Mouse (Mus musculus) liver, embryonic 12.5 days (tissue): ENCODE results near the gene Ppp1r16b. TPM values are rescaled to one million over a fixed set of nuclear protein-coding genes. Genes with fewer than 3 reads are reported as not detected.

Experiments used
- ATAC-seq: fragments of 200-750 bp; cut with Nextera tagmentation; 2 replicates; pipeline ENCODE4 v1.8.0; 2017; ENCODE audit warnings: moderate number of reproducible peaks, mild to moderate bottlenecking, moderate library complexity
- H3K27ac ChIP-seq: fragments of 300-500 bp; sonication (generic); 2 replicates; pipeline ENCODE4 v1.5.1; 2016; ENCODE audit warnings: mild to moderate bottlenecking
- H3K27me3 ChIP-seq: fragments of 300-500 bp; sonication (generic); replicated peaks from 2 replicates; pipeline ENCODE4 v1.6.1; 2016; ENCODE audit warnings: mild to moderate bottlenecking, moderate library complexity
- H3K36me3 ChIP-seq: fragments of 300-500 bp; sonication (generic); 2 replicates; pipeline ENCODE4 v1.6.1; 2016; ENCODE audit warnings: mild to moderate bottlenecking, moderate library complexity
- H3K4me1 ChIP-seq: fragments of 300-500 bp; sonication (generic); 2 replicates; pipeline ENCODE4 v1.6.1; 2016
- H3K4me2 ChIP-seq: fragments of 300-500 bp; sonication (generic); 2 replicates; pipeline ENCODE4 v1.6.1; 2016; ENCODE audit warnings: mild to moderate bottlenecking, moderate library complexity
- H3K4me3 ChIP-seq: fragments of 300-500 bp; sonication (generic); 2 replicates; pipeline ENCODE4 v1.5.1; 2016; ENCODE audit warnings: mild to moderate bottlenecking, moderate library complexity
- H3K9ac ChIP-seq: fragments of 300-500 bp; sonication (generic); 2 replicates; pipeline ENCODE4 v1.6.1; 2016; ENCODE audit warnings: mild to moderate bottlenecking, moderate library complexity
- H3K9me3 ChIP-seq: fragments of 300-500 bp; sonication (generic); replicated peaks from 2 replicates; pipeline ENCODE4 v1.6.1; 2016; ENCODE audit warnings: mild to moderate bottlenecking, moderate library complexity
- WGBS: fragments of 180-500 bp; shearing (Covaris S2); methylation state at CpG from one replicate; pipeline ENCODE4 v1.1.7; 2016; ENCODE audit not compliant: insufficient replicate concordance; 5-methylcytosine and 5-hydroxymethylcytosine counted together
- polyA plus RNA-seq: library from polyadenylated mRNA; unstranded; fragments of >200 nt; fragmentation: Nextera tagmentation; extraction: Ambion mirVana; gene quantifications from 2 replicates; pipeline ENCODE4 v1.2.1, GENCODE M21; 2016

Ppp1r16b gene
- polyA plus RNA-seq, result 1.9 and 2.0 TPM in 2 replicates

DNA sequence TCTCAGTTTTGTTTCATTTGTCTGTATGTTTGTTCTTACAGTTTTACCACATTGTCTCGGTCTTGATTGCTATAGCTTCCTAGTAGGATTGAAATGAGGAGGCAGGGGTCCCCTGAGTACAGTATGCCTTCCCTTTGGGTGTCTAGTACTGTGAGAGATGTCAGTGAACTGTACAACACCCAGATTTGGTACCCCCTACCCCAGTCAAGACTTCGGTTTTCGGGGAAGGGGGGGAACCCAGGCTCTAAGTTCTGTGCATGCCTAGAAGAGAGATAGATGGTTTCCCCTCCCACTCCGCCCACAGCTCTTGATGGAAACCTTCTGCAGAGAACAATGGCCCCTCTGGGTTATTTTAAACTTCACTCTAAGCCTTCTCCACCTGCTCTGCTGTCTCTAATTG lies at the start of gene Ppp1r16b:
TSS of gene Ppp1r16b (plus strand) at position 301 of the 400 bp plus-strand sequence.
- Histone ChIP-seq H3K4me2 (no peak within 1 kb of the TSS), H3K27ac (no peak within 1 kb of the TSS), H3K9me3 (no peaks in the 10 kb centered on the region), H3K27me3 (peaks cover 60% of the 10 kb centered on the region), H3K9ac (no peak within 1 kb of the TSS), H3K36me3 (no peaks in the 10 kb centered on the region), H3K4me1 (peaks cover 7% of the 10 kb centered on the region; the same call in 1 of the 2 replicates), H3K4me3 (no peak within 1 kb of the TSS)
- ATAC-seq, result no peak
- WGBS, result 32% methylated on average over 4 of the region's 4 CpGs

DNA sequence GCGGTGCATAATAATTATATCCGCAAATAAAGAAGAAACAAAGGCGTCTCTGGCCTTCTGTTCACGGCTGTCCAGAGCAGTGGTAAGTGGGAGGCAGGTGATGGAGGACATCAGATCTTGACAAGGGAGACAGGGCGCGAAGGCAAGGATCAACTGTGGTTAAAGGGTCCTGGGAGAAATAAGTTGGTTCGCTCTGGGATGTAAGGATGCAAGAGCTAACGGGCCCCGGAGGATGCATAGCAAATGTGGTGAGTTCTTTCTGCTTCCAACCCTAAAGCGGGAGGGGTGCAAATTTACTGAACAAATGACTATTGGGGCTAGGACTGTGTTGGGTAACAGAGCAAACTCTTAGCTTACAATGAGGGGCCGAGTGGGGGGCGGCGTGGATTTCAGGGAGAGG lies 49.5 kb upstream of the Ppp1r16b start:
- ATAC-seq, result no peak
- H3K4me2 ChIP-seq, result no peak overlapping the region
- peaks cover 18% of the 10 kb centered on the region for H3K4me1 ChIP-seq
- no peaks in the 10 kb centered on the region for H3K9me3 ChIP-seq
- H3K9ac ChIP-seq, result no peak overlapping the region
- no peaks in the 10 kb centered on the region for H3K36me3 ChIP-seq
- H3K4me3 ChIP-seq, result no peak overlapping the region
- peaks cover 100% of the 10 kb centered on the region for H3K27me3 ChIP-seq
- 8% methylated on average over 13 of the region's 13 CpGs for WGBS
- no peak overlapping the region for H3K27ac ChIP-seq

DNA sequence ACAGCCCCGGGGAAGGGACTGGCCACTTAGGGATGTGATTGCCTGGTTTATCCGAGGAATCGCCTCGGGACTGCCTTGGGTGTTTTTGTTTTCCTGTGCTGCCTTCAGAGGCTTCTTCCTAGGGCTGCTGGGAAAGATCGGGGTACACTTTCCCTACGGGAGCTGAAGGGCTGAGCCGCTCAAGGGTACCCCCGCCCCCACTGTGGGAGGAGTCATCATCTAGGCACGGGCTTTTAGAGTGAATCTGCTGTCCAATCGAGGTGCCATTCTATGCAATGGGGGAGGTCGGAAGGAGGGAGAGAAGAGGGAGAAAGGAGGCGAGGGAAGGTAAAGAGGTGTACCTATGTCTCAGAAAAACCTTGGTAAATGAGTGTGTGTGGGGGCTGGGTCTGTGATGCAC lies 48.9 kb upstream of the Ppp1r16b start:
- WGBS, result 3% methylated on average over 12 of the region's 12 CpGs
- H3K4me2 ChIP-seq, result no peak overlapping the region
- H3K4me1 ChIP-seq, result peaks cover 12% of the 10 kb centered on the region; the same call in 1 of the 2 replicates
- H3K36me3 ChIP-seq, result no peaks in the 10 kb centered on the region
- ATAC-seq, result no peak
- H3K27ac ChIP-seq, result no peak overlapping the region
- peaks cover 100% of the 10 kb centered on the region for H3K27me3 ChIP-seq
- no peaks in the 10 kb centered on the region for H3K9me3 ChIP-seq
- no peak overlapping the region for H3K9ac ChIP-seq
- no peak overlapping the region for H3K4me3 ChIP-seq

DNA sequence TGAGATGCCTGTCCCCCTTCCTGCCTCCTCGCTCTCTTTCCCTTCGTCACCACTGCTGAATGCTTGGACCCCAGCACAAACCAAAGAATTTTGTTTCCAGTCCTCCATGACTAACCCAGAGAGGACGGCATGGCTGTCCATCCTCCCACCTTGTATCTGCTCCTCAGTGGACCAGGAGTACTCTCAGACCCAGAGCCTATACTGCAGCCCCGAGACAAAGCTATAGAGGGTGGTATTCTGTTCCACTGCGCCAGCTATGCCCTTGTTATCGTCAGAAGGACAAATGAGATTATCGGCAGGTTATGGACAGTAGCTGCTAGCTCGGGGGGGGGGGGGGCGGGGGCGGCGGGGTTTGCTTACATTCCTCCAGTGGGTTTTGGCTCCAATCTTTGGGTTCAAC lies 48.4 kb upstream of the Ppp1r16b start:
- Histone ChIP-seq H3K27ac (no peak overlapping the region), H3K36me3 (no peaks in the 10 kb centered on the region), H3K27me3 (peaks cover 100% of the 10 kb centered on the region), H3K4me2 (no peak overlapping the region), H3K4me3 (no peak overlapping the region), H3K9ac (no peak overlapping the region), H3K4me1 (peaks cover 12% of the 10 kb centered on the region; the same call in 1 of the 2 replicates), H3K9me3 (no peaks in the 10 kb centered on the region)
- 8% methylated on average over 11 of the region's 11 CpGs for WGBS
- no peak for ATAC-seq

DNA sequence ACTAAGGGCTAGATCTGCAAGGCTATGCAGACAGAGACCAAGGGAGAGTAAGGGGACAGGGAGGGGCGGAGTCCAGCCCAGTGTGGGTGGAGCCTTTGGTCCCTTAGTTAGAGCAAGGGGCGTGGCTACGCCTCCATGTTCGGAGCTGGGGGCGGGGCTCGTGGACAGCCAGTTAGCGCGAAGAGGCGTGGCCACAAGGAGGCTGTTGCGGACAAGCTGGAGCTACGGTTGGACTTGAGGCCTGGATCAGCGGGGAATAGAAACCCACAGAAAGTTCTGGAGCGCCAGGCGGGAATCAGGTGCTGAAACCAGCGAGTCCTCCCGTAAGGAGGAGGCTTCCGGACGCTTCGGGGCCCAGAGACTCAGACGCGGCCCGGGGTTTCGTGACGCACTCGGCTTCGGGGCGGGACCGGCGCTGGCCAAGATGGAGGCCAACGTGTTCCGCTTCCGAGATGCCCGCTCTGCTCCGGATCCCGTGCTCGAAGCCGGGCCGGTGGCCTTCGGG lies 40.4 kb upstream of the Ppp1r16b start, which contains the start of gene Actr5:
TSS of gene Actr5 (plus strand) at position 171 of the 505 bp plus-strand sequence.
- peaks cover 34% of the 10 kb centered on the region for H3K36me3 ChIP-seq
- H3K27me3 ChIP-seq, result peaks cover 25% of the 10 kb centered on the region
- peak within 1 kb of the TSS; percentile 85 for H3K9ac ChIP-seq
- H3K27ac ChIP-seq, result peak within 1 kb of the TSS; percentile 79
- H3K9me3 ChIP-seq, result no peaks in the 10 kb centered on the region
- under 1% methylated on average over 39 of the region's 39 CpGs for WGBS
- peaks cover 35% of the 10 kb centered on the region for H3K4me1 ChIP-seq
- H3K4me3 ChIP-seq, result peak within 1 kb of the TSS; percentile 96
- peak; percentile 89 for ATAC-seq
- peak within 1 kb of the TSS; percentile 77 for H3K4me2 ChIP-seq

DNA sequence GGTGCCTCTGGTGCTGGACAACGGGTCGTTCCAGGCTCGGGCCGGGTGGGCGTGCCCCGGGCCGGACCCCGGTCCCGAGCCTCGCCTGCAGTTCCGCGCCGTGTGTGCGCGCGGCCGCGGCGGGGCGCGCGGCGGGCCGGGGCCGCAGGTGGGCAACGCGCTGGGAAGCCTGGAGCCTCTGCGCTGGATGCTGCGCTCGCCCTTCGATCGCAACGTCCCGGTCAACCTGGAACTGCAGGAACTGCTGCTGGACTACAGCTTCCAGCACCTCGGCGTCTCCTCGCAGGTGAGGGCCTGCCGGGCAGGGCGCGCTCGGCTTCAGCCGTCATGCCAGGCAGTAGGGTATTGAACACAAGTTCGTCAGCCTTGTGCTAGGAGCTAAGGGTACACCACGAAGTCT lies 40.0 kb upstream of the Ppp1r16b start:
- ATAC-seq, result peak; percentile 65
- Histone ChIP-seq H3K9me3 (no peaks in the 10 kb centered on the region), H3K27ac (peak overlapping the region; percentile 79), H3K9ac (peak overlapping the region; percentile 85), H3K36me3 (peaks cover 38% of the 10 kb centered on the region), H3K4me2 (peak overlapping the region; percentile 77), H3K4me1 (peaks cover 35% of the 10 kb centered on the region), H3K27me3 (peaks cover 20% of the 10 kb centered on the region), H3K4me3 (peak overlapping the region; percentile 96)
- under 1% methylated on average over 44 of the region's 44 CpGs for WGBS

DNA sequence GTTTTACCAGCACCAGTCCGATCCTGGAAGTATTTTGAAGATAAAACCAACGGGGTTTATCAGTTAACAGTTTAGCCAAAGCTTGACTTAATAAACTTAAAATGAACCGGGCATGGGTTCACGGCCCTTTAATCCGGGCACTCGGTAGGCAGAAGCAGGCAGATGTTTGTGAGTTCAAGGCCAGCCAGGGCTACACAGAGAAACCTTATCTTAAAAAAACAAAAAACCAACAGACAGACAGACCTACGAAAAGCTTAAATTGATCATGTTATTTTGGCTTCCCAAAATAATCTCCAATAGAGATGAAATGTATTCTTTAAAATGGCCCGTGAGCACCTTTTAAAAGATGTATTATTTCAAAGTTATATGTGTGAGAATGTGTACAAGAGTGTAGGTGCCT lies 39.5 kb upstream of the Ppp1r16b start:
- no peak overlapping the region for H3K27ac ChIP-seq

DNA sequence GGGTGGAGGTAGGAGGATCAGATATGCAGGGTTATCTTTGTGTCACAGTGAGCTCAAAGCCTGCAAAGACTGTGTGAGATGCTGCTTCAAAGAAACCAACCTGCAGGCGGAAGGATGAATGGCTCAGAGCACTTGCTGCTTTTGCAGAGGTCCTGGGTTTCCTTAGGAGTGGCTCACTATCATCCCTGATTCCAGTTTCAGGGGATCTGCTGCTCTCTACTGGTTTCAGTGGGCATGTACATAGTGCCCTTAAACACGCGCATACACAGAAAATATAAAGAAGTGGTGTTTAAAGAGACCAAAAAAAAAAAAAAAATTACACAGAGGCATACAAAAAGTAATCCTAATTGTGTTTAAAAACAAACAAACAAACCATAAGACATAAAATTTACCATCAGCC lies 36.3 kb upstream of the Ppp1r16b start:
- Histone ChIP-seq H3K9ac (no peak overlapping the region), H3K4me2 (no peak overlapping the region), H3K36me3 (peaks cover 74% of the 10 kb centered on the region), H3K9me3 (no peaks in the 10 kb centered on the region), H3K4me3 (no peak overlapping the region), H3K27ac (no peak overlapping the region), H3K4me1 (peaks cover 35% of the 10 kb centered on the region), H3K27me3 (no peaks in the 10 kb centered on the region)
- WGBS, result 82% methylated on average over 3 of the region's 3 CpGs
- ATAC-seq, result no peak

More for the DNA sequence above, 39.5 kb upstream of the Ppp1r16b start:
- Histone ChIP-seq H3K4me2 (peak overlapping the region; percentile 77), H3K4me1 (peaks cover 35% of the 10 kb centered on the region), H3K9me3 (no peaks in the 10 kb centered on the region), H3K36me3 (peaks cover 43% of the 10 kb centered on the region), H3K9ac (peak overlapping the region; percentile 85), H3K27me3 (peaks cover 15% of the 10 kb centered on the region), H3K4me3 (peak overlapping the region; percentile 96)
- WGBS, result 18% methylated on average over 8 of the region's 8 CpGs
- ATAC-seq, result no peak

DNA sequence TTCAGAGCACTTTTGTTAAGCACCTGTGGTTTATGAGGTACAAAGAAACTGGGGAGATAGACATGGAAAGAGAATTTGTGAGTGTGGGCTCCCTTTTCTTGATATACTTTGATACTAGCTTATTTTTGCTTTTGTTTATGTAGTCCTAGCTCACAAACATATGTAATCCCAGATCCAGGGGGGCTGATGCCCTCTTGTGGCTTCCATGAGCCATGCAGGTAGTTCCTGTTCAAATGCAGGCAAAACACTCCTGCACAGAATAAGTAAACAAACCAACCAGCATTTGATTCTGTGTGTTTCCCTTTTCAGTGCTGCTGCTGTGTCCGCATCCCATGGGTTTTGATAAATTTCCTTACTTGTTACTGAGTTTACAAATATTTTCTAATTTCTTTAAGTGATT lies 35.8 kb upstream of the Ppp1r16b start:
- H3K9me3 ChIP-seq, result no peaks in the 10 kb centered on the region
- no peak overlapping the region for H3K4me2 ChIP-seq
- peaks cover 30% of the 10 kb centered on the region for H3K4me1 ChIP-seq
- WGBS, result 71% methylated on average over 1 of the region's 1 CpGs
- ATAC-seq, result no peak
- H3K4me3 ChIP-seq, result no peak overlapping the region
- H3K27me3 ChIP-seq, result no peaks in the 10 kb centered on the region
- peaks cover 77% of the 10 kb centered on the region for H3K36me3 ChIP-seq
- H3K27ac ChIP-seq, result no peak overlapping the region
- no peak overlapping the region for H3K9ac ChIP-seq

DNA sequence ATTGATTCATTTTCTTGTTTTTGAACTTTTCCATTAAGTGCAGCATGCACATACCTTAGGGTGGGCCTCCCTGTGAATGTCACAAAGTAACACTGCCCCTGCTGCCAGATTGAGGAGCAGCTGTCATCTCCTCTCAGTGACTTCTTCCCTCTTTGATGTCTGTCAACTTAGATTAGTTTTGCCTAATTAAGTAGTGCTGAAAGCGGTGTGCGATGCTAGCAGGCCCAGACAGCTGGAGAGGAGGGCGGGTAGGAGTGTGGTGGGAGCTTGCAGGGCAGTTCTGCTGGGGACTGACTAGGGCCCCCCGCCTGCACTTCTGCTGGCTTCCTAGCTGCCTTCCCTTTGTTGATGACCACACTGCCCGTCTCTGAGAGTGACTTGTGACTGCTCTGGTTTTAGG lies 33.3 kb upstream of the Ppp1r16b start:
- H3K27me3 ChIP-seq, result no peaks in the 10 kb centered on the region
- peaks cover 95% of the 10 kb centered on the region for H3K36me3 ChIP-seq
- no peak overlapping the region for H3K4me2 ChIP-seq
- peaks cover 12% of the 10 kb centered on the region for H3K4me1 ChIP-seq
- no peak overlapping the region for H3K4me3 ChIP-seq
- H3K9me3 ChIP-seq, result no peaks in the 10 kb centered on the region
- no peak for ATAC-seq
- H3K9ac ChIP-seq, result no peak overlapping the region
- H3K27ac ChIP-seq, result no peak overlapping the region
- 86% methylated on average over 5 of the region's 5 CpGs for WGBS

DNA sequence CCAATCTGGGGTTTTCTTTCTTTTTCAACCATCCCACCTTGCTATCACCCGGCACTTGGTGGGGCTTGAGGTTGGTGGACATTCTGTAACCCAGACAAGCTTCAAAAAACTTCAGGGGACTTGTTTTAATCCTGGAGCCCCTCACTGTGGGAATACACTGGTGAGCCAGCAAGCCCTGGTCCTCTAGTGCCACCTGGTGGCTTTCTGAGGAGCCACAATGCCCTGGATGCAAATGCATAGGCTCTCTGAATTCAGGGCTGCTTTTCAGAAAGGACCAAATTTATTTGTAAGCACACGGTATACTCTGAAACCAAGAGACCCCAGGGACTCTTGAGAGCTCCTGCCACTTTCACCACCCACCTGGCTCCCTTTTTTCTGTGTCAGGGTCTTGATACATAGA lies 23.3 kb upstream of the Ppp1r16b start:
- Histone ChIP-seq H3K9me3 (0 out of 2 replicates have a peak, but pooled peaks cover 5% of the 10 kb centered on the region), H3K4me3 (no peak overlapping the region), H3K27me3 (no peaks in the 10 kb centered on the region), H3K36me3 (peaks cover 44% of the 10 kb centered on the region), H3K4me1 (no peaks in the 10 kb centered on the region), H3K4me2 (no peak overlapping the region), H3K27ac (no peak overlapping the region), H3K9ac (no peak overlapping the region)
- ATAC-seq, result no peak
- WGBS, result 14% methylated on average over 2 of the region's 2 CpGs

DNA sequence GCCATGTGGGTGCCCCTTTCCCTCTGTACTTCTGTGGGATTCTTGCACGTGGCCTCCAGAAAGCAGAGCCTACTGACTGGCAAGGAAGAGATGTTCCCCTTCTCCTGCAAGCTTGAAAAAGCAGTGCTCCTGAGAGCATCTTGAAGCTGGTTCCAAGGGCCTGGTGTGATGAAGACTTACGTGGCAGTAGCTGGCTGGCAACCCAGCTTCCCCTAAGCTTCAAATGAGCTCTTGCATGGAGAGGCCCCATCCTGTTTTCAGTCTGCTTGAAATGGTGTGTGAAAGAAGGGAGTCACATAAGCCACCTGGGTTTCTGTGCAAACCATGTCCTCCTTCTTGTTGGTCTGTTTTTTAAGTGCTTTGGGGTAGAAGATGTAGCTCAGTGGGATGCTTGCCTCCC lies 22.6 kb upstream of the Ppp1r16b start:
- 87% methylated on average over 2 of the region's 2 CpGs for WGBS
- H3K27ac ChIP-seq, result no peak overlapping the region
- no peaks in the 10 kb centered on the region for H3K27me3 ChIP-seq
- H3K9me3 ChIP-seq, result 0 out of 2 replicates have a peak, but pooled peaks cover 5% of the 10 kb centered on the region
- H3K36me3 ChIP-seq, result peaks cover 37% of the 10 kb centered on the region
- no peak for ATAC-seq
- H3K9ac ChIP-seq, result no peak overlapping the region
- H3K4me3 ChIP-seq, result no peak overlapping the region
- H3K4me2 ChIP-seq, result no peak overlapping the region
- no peaks in the 10 kb centered on the region for H3K4me1 ChIP-seq

DNA sequence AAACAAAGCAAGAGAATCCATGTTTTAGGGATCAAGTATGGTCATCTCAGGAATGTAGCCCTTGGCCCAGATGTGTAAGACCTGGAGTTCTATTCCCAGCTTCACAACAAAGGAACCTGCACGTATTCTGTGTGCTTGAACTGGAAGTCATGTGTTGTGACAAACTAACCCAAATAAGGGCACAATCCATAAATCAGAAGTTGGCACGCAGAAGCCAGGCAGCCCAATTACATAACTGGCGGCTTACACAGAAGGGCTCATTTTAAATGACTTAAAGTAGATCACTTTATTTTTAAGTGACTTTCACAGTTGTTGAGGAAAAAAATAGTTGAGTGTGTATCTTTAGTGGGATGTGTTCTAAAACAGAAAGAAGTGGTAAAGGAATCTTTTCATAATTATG lies 21.4 kb upstream of the Ppp1r16b start:
- WGBS, result 75% methylated on average over 3 of the region's 3 CpGs
- no peak overlapping the region for H3K4me2 ChIP-seq
- H3K36me3 ChIP-seq, result peaks cover 25% of the 10 kb centered on the region
- 0 out of 2 replicates have a peak, but pooled peaks cover 5% of the 10 kb centered on the region for H3K9me3 ChIP-seq
- H3K4me3 ChIP-seq, result no peak overlapping the region
- no peak for ATAC-seq
- H3K27ac ChIP-seq, result no peak overlapping the region
- no peak overlapping the region for H3K9ac ChIP-seq
- H3K27me3 ChIP-seq, result no peaks in the 10 kb centered on the region
- H3K4me1 ChIP-seq, result no peaks in the 10 kb centered on the region
